Mouse (Mus musculus): ENCODE measurements at regions not wholly inside any gene's neighbourhood (a gene's known extent, or its start where the extent isn't known, plus 50 kb on each side); places are given as distances from the start of the nearest gene placed in this dataset.

- Histone ChIP-seq H3K27me3 (replicated peaks; ENCODE audit: control insufficient read depth, insufficient read depth, low read length) (no peaks in the 10 kb centered on the region), H3K9me3 (ENCODE audit: control insufficient read depth, low read length) (no peaks in the 10 kb centered on the region), H3K4me3 (ENCODE audit: low read depth, low read length) (no peak overlapping the region), H3K4me1 (replicated peaks; ENCODE audit: control insufficient read depth, insufficient read depth, low read length) (no peaks in the 10 kb centered on the region), H3K9ac (ENCODE audit: low read length) (no peak overlapping the region), H3K27ac (ENCODE audit: low read depth) (no peak overlapping the region), H3K36me3 (ENCODE audit: control insufficient read depth, insufficient read depth, low read length) (no peaks in the 10 kb centered on the region), H3K4me2 (ENCODE audit: low read length) (no peak overlapping the region)
- DNase-seq (ENCODE audit: low spot score) = peak; percentile 39
- 81% methylated on average over 7 of the region's 7 CpGs for WGBS
- no peak for ATAC-seq (replicated peaks; ENCODE audit: low FRiP score, low TSS enrichment, low read depth)
Measured at GRCm38 (mm10) chr5:43339671-43340070, 106.7 kb downstream of the Cpeb2 start.

DNA sequence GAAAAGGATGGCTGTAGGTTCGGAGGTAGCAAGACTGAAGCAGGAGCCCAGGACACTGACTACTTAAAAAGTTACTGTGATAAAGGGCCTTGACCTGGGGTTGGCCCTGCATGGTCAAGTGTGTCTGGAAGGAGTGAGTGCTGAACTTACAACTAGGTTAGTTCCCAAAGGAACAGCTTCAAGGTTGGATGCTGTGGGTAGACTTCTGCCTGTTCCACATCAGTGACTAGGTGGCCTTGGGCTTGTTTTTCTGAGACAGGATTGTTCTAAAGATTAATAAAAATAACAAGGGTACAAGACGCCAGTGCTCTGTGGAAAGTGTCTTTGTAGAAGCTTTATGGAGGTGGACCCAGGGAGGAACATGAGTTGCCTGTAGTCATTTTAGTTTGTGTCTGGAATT is 108.5 kb downstream of the Cpeb2 start:
- ATAC-seq (replicated peaks; ENCODE audit: low FRiP score, low TSS enrichment, low read depth) (no peak), DNase-seq (ENCODE audit: low spot score) (peak; percentile 20)
- Histone ChIP-seq H3K9me3 (ENCODE audit: control insufficient read depth, low read length) (no peaks in the 10 kb centered on the region), H3K4me3 (ENCODE audit: low read depth, low read length) (no peak overlapping the region), H3K36me3 (ENCODE audit: control insufficient read depth, insufficient read depth, low read length) (no peaks in the 10 kb centered on the region), H3K4me1 (replicated peaks; ENCODE audit: control insufficient read depth, insufficient read depth, low read length) (no peaks in the 10 kb centered on the region), H3K4me2 (ENCODE audit: low read length) (no peak overlapping the region), H3K9ac (ENCODE audit: low read length) (no peak overlapping the region), H3K27me3 (replicated peaks; ENCODE audit: control insufficient read depth, insufficient read depth, low read length) (no peaks in the 10 kb centered on the region), H3K27ac (ENCODE audit: low read depth) (no peak overlapping the region)
- WGBS = 84% methylated on average over 2 of the region's 2 CpGs

DNA sequence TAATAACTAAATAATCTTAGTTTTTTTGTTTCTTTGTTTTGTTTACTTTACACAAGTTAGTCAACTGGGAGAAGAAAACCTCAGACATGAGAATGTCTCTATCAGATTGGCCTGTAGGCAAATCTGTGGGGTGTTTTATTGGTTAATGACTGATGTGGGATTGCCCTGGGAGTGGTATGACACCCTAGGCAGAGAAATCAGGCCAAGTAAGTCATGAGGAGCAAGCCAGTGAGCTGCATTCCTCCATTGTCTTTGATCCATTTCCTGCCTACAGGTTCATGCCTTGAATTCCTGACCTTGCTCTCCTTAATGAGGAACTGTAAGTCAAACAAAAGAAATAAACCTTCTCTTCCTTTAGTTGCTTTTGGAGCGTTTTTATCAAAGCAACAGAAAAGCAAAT is 111.5 kb downstream of the Cpeb2 start:
- Histone ChIP-seq H3K4me2 (ENCODE audit: low read length) (no peak overlapping the region), H3K4me1 (replicated peaks; ENCODE audit: control insufficient read depth, insufficient read depth, low read length) (no peaks in the 10 kb centered on the region), H3K4me3 (ENCODE audit: low read depth, low read length) (no peak overlapping the region), H3K9ac (ENCODE audit: low read length) (no peak overlapping the region), H3K27me3 (replicated peaks; ENCODE audit: control insufficient read depth, insufficient read depth, low read length) (no peaks in the 10 kb centered on the region), H3K27ac (ENCODE audit: low read depth) (no peak overlapping the region), H3K36me3 (ENCODE audit: control insufficient read depth, insufficient read depth, low read length) (no peaks in the 10 kb centered on the region), H3K9me3 (ENCODE audit: control insufficient read depth, low read length) (no peaks in the 10 kb centered on the region)
- DNase-seq (ENCODE audit: low spot score) = peak; percentile 21
- no peak for ATAC-seq (replicated peaks; ENCODE audit: low FRiP score, low TSS enrichment, low read depth)
- 61% methylated on average over 1 of the region's 1 CpGs for WGBS

DNA sequence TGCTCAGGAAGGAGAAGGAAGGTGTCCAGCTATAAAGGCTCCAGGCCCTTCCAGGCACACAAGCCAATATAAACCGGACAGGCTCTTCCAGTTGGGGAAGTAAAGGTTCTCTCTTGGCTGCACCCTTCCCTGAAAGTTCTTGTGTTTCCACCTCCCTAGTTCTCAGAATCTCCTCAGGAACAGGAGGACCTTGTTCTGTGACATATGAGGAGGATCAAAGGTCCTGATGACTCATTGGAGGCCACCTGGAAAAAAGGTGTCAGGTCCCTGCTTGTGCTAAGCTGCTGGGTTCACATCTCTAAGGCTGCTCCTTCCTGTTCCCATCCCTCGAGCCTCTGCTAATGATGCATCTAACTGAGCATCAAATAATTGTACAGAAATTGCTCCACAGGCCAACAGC is 118.0 kb downstream of the Cpeb2 start:
- WGBS = 73% methylated on average over 2 of the region's 2 CpGs

GRCm38 (mm10) chr5:43353021-43353990 is 120.3 kb downstream of the Cpeb2 start:
- no peak overlapping the region for H3K9ac ChIP-seq (ENCODE audit: low read length)
- no peaks in the 10 kb centered on the region for H3K27me3 ChIP-seq (replicated peaks; ENCODE audit: control insufficient read depth, insufficient read depth, low read length)
- ATAC-seq (replicated peaks; ENCODE audit: low FRiP score, low TSS enrichment, low read depth) (no peak; the same call in 1 of the 2 replicates), DNase-seq (ENCODE audit: low spot score) (no peak)
- H3K36me3 ChIP-seq (ENCODE audit: control insufficient read depth, insufficient read depth, low read length) = no peaks in the 10 kb centered on the region
- 61% methylated on average over 23 of the region's 23 CpGs for WGBS
- no peak overlapping the region for H3K4me3 ChIP-seq (ENCODE audit: low read depth, low read length)
- H3K4me1 ChIP-seq (replicated peaks; ENCODE audit: control insufficient read depth, insufficient read depth, low read length) = peaks cover 7% of the 10 kb centered on the region; the same call in 1 of the 2 replicates
- no peak overlapping the region for H3K4me2 ChIP-seq (ENCODE audit: low read length)
- no peaks in the 10 kb centered on the region for H3K9me3 ChIP-seq (ENCODE audit: control insufficient read depth, low read length)
- no peak overlapping the region for H3K27ac ChIP-seq (ENCODE audit: low read depth)

More for the DNA sequence above, 118.0 kb downstream of the Cpeb2 start:
- Histone ChIP-seq H3K27ac (ENCODE audit: low read depth) (no peak overlapping the region), H3K4me3 (ENCODE audit: low read depth, low read length) (no peak overlapping the region), H3K27me3 (replicated peaks; ENCODE audit: control insufficient read depth, insufficient read depth, low read length) (no peaks in the 10 kb centered on the region), H3K9ac (ENCODE audit: low read length) (no peak overlapping the region), H3K4me1 (replicated peaks; ENCODE audit: control insufficient read depth, insufficient read depth, low read length) (peaks cover 7% of the 10 kb centered on the region; the same call in 1 of the 2 replicates), H3K4me2 (ENCODE audit: low read length) (no peak overlapping the region), H3K9me3 (ENCODE audit: control insufficient read depth, low read length) (no peaks in the 10 kb centered on the region), H3K36me3 (ENCODE audit: control insufficient read depth, insufficient read depth, low read length) (no peaks in the 10 kb centered on the region)
- ATAC-seq (replicated peaks; ENCODE audit: low FRiP score, low TSS enrichment, low read depth) (no peak), DNase-seq (ENCODE audit: low spot score) (no peak)

- Histone ChIP-seq H3K4me2 (ENCODE audit: low read length) (peak overlapping the region; percentile 55), H3K27me3 (replicated peaks; ENCODE audit: control insufficient read depth, insufficient read depth, low read length) (no peaks in the 10 kb centered on the region), H3K4me3 (ENCODE audit: low read depth, low read length) (peak overlapping the region; percentile 35), H3K4me1 (replicated peaks; ENCODE audit: control insufficient read depth, insufficient read depth, low read length) (peaks cover 7% of the 10 kb centered on the region; the same call in 1 of the 2 replicates), H3K9ac (ENCODE audit: low read length) (no peak overlapping the region), H3K36me3 (ENCODE audit: control insufficient read depth, insufficient read depth, low read length) (no peaks in the 10 kb centered on the region), H3K27ac (ENCODE audit: low read depth) (no peak overlapping the region), H3K9me3 (ENCODE audit: control insufficient read depth, low read length) (no peaks in the 10 kb centered on the region)
- WGBS = 32% methylated on average over 14 of the region's 14 CpGs
- DNase-seq (ENCODE audit: low spot score) (peak; percentile 57), ATAC-seq (replicated peaks; ENCODE audit: low FRiP score, low TSS enrichment, low read depth) (0 out of 2 replicates have a peak, but pooled peaks have one; percentile 2)
Measured at GRCm38 (mm10) chr5:43354351-43354942, 121.5 kb downstream of the Cpeb2 start.

GRCm38 (mm10) chr5:43355026-43355580 is 122.1 kb downstream of the Cpeb2 start:
- Histone ChIP-seq H3K27me3 (replicated peaks; ENCODE audit: control insufficient read depth, insufficient read depth, low read length) (no peaks in the 10 kb centered on the region), H3K27ac (ENCODE audit: low read depth) (peak overlapping the region; percentile 72), H3K4me3 (ENCODE audit: low read depth, low read length) (peak overlapping the region; percentile 35), H3K4me1 (replicated peaks; ENCODE audit: control insufficient read depth, insufficient read depth, low read length) (peaks cover 7% of the 10 kb centered on the region; the same call in 1 of the 2 replicates), H3K9me3 (ENCODE audit: control insufficient read depth, low read length) (no peaks in the 10 kb centered on the region), H3K36me3 (ENCODE audit: control insufficient read depth, insufficient read depth, low read length) (no peaks in the 10 kb centered on the region), H3K9ac (ENCODE audit: low read length) (peak overlapping the region; percentile 43), H3K4me2 (ENCODE audit: low read length) (peak overlapping the region; percentile 55)
- DNase-seq (ENCODE audit: low spot score) (peak; percentile 94), ATAC-seq (replicated peaks; ENCODE audit: low FRiP score, low TSS enrichment, low read depth) (peak; percentile 92)
- 1% methylated on average over 12 of the region's 12 CpGs for WGBS

DNA sequence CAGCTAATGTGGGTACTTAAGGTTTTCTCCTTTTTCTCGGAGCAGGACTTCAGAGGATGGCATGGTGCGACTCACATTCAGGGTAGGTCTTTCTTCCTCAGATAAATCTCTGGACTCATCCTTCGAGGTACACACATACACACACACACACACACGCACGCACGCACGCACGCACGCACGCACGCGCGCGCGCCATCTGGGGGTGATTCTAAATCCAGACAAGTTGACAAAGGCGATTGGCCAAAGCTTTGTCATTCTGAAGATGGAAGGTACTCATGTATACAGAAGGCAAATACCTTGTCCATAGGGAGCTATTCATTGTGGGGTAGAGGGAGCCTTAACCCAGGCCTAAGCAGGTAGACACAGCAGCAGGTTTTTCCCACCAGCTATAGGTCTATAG is 122.9 kb downstream of the Cpeb2 start:
- peak overlapping the region; percentile 72; the same call in 1 of the 2 replicates for H3K27ac ChIP-seq (ENCODE audit: low read depth)

More for the DNA sequence above, 122.9 kb downstream of the Cpeb2 start:
- Histone ChIP-seq H3K4me3 (ENCODE audit: low read depth, low read length) (no peak overlapping the region), H3K4me1 (replicated peaks; ENCODE audit: control insufficient read depth, insufficient read depth, low read length) (peaks cover 7% of the 10 kb centered on the region; the same call in 1 of the 2 replicates), H3K9ac (ENCODE audit: low read length) (no peak overlapping the region; the same call in 1 of the 2 replicates), H3K4me2 (ENCODE audit: low read length) (peak overlapping the region; percentile 55), H3K36me3 (ENCODE audit: control insufficient read depth, insufficient read depth, low read length) (no peaks in the 10 kb centered on the region), H3K9me3 (ENCODE audit: control insufficient read depth, low read length) (no peaks in the 10 kb centered on the region), H3K27me3 (replicated peaks; ENCODE audit: control insufficient read depth, insufficient read depth, low read length) (no peaks in the 10 kb centered on the region)
- DNase-seq (ENCODE audit: low spot score) (no peak), ATAC-seq (replicated peaks; ENCODE audit: low FRiP score, low TSS enrichment, low read depth) (no peak)
- WGBS = 75% methylated on average over 16 of the region's 16 CpGs
